Mouse (Mus musculus) testis, postnatal 10 days (tissue): Measurements from ENCODE around the gene Gm10563.
"Not testable (repeated sequence)": the region's sequence is repeated elsewhere in the genome, so short reads cannot be mapped to it uniquely, and the experiment has no call there.

Experiments
- DNase-seq: peaks from one replicate; pipeline ENCODE4 v3.0.0; 2021; ENCODE audit warnings: low spot score

The Gm10563 gene

GRCm38 (mm10) chr4:155645308-155645707 lies at the start of gene Gm10563:
Gene Gm10563 (minus strand): TSS chr4:155645408.
- not testable (repeated sequence) for DNase-seq

GRCm38 (mm10) chr4:155694482-155695401 lies 49.5 kb upstream of the Gm10563 start:
- peak; percentile 76 for DNase-seq

- peak; percentile 85 for DNase-seq
These were observed 48.9 kb upstream of the Gm10563 start, which contains the start of gene Fndc10 for GRCm38 (mm10) chr4:155694111-155694481. Gene Fndc10 (plus strand): TSS chr4:155694342.

- DNase-seq = no peak
These were observed 47.2 kb upstream of the Gm10563 start for GRCm38 (mm10) chr4:155692421-155692820.

- no peak for DNase-seq
These were observed 45.6 kb upstream of the Gm10563 start for GRCm38 (mm10) chr4:155690571-155691375.

GRCm38 (mm10) chr4:155687764-155688163 lies 42.6 kb upstream of the Gm10563 start:
- not testable (repeated sequence) for DNase-seq

- not testable (repeated sequence) for DNase-seq
These were observed 38.6 kb upstream of the Gm10563 start for GRCm38 (mm10) chr4:155683670-155684277.

- DNase-seq = no peak
These were observed 30.8 kb upstream of the Gm10563 start for GRCm38 (mm10) chr4:155675991-155676390.

GRCm38 (mm10) chr4:155672082-155672481 lies 26.9 kb upstream of the Gm10563 start:
- DNase-seq = no peak

- not testable (repeated sequence) for DNase-seq
These were observed 25.0 kb upstream of the Gm10563 start for GRCm38 (mm10) chr4:155670236-155670635.

GRCm38 (mm10) chr4:155669598-155670075 lies 24.4 kb upstream of the Gm10563 start:
- no peak for DNase-seq

GRCm38 (mm10) chr4:155668689-155669597 lies 23.7 kb upstream of the Gm10563 start, which contains the start of gene Mib2:
Gene Mib2 (minus strand): TSS chr4:155669198.
- DNase-seq = peak; percentile 98

- DNase-seq = no peak
These were observed 21.7 kb upstream of the Gm10563 start for GRCm38 (mm10) chr4:155666903-155667302.

- DNase-seq = peak; percentile 62
These were observed 15.4 kb upstream of the Gm10563 start for GRCm38 (mm10) chr4:155660641-155661040.

- no peak for DNase-seq
These were observed 13.8 kb upstream of the Gm10563 start for GRCm38 (mm10) chr4:155658961-155659360.

GRCm38 (mm10) chr4:155656214-155656751 lies 11.1 kb upstream of the Gm10563 start:
- no peak for DNase-seq

GRCm38 (mm10) chr4:155654456-155655298 lies 9.5 kb upstream of the Gm10563 start:
- peak; percentile 82 for DNase-seq

- DNase-seq = no peak
These were observed 8.9 kb upstream of the Gm10563 start for GRCm38 (mm10) chr4:155654183-155654455.

- peak; percentile 64 for DNase-seq
These were observed 8.4 kb upstream of the Gm10563 start for GRCm38 (mm10) chr4:155653451-155654182.
